Mouse (Mus musculus) WW6 (cell line): Measurements from ENCODE around the gene Tbl3.

Experiments
- DNase-seq: peaks from one replicate; pipeline ENCODE4 v3.0.0-alpha.2; 2013; ENCODE audit warnings: low read depth, low spot score

The Tbl3 gene

DNA sequence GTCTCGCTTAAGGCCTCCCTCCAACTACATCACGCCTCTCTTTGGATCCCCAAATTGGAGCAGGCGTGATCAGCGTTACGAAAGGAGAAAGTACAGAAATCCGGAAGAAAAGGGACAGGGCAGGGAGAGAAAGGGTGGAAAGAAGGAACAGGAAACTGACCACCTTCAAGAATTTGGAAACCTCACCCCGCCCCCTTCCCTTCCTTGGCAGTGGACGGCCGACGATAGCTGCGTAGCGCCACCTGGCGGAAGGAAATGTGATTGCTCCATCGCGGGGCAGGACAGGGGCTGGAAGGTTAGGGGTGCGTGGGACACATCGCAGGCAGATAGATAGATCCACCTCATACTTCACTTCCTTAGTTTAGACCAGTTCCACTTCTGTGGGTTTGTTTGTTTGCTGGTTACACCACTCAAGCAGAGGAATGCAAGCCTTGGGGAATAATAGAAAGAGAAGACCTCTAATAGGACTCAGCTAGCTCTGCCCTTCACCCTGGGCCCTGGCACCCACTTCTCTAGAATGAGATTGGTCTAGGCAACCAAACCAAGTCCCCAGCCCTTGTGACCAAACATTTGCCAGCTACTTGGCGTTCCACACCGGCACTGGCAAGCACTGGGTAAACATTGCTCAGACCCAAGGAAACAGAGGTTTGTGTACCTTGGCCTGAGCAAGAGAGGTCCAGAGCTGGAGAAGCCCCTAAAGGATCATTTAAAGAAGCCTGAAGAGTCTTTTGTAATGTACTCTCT lies 53.3 kb downstream of the Tbl3 start:
- DNase-seq = no peak

DNA sequence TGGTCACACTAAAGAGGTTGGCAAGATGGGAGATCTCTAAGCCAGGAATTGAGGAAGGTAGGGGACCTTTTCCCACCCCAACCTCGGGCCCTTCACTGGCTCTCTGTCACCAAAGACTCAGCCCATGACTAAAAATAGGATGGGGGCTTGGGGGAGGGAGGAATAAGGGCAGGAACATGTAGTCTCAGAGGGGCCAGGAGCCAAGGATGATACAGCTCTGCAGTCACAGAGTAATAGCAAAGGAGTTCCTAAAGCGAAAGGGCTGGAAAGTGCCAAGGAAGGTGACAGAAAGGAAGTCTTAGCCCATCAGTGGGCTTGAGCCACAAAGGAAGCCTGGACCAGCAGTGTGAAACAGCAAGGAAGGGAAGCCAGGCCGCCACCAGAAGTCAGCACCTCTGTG lies 55.6 kb downstream of the Tbl3 start:
- no peak for DNase-seq

DNA sequence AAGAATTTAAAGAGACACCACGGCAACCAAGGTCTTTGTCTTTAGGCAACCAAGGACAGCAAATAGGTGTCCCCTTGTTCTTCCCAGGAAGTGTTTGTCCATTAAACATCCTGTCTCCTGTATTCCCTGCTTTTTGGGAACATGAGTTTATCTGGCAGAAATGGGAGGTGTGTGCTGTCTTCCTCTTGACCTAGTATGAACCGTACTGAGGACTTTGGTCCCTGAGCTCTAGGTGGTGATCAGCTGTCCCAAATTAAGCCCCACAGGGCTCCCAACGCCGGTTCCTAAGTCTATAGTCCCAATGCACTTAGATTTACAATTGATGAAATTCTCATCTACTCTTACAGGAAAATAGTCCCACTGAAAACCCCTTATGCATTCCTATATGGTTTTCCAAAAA lies 56.7 kb downstream of the Tbl3 start:
- no peak for DNase-seq

DNA sequence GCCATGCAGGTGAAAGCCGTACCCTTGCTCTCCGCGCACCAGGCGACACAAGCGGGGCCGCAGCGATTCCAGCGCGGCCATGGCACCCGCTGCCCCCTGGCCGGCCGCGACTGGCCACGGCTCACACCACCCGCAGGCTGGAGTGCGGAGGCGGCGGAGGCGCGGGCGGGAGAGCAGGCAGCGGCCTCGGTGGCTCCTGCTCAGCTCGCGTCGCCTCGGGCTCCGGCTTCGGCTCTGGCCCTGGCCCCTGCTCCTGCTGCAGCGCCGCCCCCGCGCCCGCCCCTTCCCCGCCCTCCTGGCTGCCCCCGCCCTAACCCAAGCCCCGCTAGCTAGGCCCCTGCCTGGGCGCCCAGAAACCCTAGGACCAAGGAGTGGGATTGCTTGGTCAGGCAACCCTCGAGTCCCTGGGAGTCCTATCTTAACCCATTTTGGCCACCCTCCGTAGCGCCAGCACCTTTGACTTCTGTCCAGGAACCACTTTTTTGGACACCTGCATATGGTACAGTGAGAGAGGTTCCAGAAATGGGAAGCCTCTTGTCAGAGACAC lies 57.3 kb downstream of the Tbl3 start, which contains the start of gene Slc9a3r2:
Gene Slc9a3r2 (minus strand): TSS at position 258 of the 547 bp plus-strand sequence.
- no peak for DNase-seq

DNA sequence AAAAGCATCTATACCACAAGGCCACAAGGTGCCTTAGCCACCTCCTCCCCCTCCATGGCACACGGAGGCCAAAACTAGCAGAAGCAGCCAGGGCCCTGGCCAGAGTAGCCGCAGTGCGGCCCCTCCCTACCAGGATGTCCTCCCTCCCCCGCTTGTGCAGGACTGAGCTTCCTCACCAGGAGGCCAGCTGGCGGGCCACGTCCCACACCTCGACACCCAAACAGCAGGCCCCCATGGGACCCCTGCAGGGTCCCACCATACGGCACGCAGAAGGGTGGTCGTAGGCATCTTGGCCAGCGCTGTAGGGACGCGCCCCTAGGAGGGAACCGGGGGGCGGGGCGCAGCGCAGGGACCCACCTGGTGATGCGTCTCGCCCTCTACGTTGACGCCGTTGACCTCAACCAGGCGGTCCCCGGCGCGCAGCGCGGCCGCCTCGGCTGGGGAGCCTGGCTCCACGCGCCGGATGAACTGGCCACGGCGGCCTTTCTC lies 57.8 kb downstream of the Tbl3 start:
- DNase-seq = no peak

DNA sequence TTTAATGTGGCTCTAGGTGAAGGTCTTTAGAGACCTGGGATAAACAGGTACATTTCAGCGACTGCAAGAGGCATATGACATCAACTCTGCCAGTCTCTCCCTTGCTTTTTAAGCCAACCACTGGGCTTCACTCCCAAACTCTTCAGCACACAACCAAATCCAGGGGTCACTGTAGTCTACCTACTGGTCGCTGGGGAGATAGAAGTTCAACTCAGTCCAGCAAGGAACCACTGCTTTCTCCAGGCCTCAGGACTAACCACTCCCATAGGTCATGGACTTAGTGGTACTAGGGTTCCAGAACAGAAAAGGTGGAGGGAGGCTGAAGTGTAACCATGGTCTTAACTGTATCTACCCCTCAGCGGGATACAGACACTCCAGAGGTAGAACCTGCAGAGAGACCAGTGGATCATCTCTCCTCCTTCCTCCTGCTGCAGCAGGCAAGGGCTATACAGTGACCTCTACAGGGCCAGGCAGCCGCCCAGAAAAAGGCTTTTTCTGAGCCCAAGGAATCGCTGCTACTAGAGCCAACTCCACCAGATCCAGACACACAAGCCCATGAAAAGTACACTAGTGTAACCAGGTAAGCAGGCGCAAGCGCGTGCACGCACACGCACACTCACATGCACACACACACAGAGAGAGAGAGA lies 58.6 kb downstream of the Tbl3 start:
- no peak for DNase-seq
